Mouse (Mus musculus) lung, postnatal 36 days (tissue): ENCODE data around the gene Fam160a2.
"Not testable (repeated sequence)": the region's sequence is repeated elsewhere in the genome, so short reads cannot be mapped to it uniquely, and the experiment has no call there.

Experiments used
- DNase-seq: peaks from one replicate; pipeline ENCODE4 v3.0.0; 2022; ENCODE audit warnings: mixed read lengths

The Fam160a2 gene

GRCm38 (mm10) chr7:105390236-105390635 is 9.6 kb downstream of the Fam160a2 start:
- no peak for DNase-seq

DNA sequence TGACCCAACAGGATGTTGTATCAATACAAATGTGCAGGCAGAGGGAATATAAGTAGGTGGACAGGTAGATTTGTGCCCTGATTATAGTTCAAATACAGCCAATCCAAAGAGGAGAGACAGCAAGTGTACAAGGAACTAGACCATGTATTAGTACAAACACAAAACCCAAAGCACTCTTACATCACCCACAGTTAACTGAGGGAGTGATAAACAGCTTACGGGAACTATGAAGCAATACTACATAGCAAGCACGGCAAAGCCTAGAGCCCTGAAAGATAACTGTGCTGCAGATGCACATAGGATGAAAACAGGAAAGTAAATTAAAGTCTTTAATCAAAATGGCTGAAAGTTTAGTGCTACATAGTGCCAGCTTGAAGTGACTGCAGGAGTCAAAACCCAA is 12.2 kb downstream of the Fam160a2 start:
- DNase-seq: no peak

DNA sequence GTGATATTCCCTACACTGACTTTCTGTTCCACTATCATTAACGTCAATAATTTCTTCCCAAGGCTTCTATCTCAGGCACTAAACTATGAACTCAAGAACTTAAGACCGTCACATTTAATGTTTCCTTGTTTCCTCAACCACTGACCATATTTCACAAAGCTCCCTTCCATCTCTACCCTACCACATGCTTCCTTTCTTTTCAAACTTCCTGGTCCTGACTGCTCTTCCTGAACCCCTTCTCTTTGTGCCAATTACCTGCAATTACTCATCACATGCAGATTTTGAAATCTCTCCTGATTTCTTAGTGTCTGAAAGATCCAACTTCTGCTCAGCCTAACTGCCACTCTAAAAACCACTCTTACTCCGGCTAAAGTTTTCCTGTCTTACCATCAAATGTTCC is 19.5 kb downstream of the Fam160a2 start:
- no peak for DNase-seq

DNA sequence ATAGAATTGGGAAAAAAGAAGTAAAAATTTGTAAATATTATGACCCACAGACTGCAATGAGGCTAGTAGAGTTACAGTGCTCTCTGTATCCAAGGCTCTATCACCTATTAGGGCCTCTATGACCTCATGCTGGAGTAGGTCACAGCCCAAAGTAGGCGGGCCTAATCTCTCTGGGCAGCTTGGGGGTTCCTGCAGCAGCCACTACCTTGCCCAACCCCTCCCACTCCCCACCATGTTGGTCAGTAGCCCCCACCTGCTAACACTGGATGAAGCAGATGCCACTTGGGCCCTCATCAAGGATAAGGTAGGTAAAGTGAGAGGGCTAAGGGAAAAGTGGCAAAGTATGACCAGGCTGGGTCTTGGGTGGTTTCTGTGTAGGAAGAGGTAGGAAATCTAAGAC is 25.0 kb downstream of the Fam160a2 start, which contains the start of gene Gm5901:
Gene Gm5901, plus strand, starts transcription at position 173 of the 400 bp plus-strand sequence.
- DNase-seq: no peak

DNA sequence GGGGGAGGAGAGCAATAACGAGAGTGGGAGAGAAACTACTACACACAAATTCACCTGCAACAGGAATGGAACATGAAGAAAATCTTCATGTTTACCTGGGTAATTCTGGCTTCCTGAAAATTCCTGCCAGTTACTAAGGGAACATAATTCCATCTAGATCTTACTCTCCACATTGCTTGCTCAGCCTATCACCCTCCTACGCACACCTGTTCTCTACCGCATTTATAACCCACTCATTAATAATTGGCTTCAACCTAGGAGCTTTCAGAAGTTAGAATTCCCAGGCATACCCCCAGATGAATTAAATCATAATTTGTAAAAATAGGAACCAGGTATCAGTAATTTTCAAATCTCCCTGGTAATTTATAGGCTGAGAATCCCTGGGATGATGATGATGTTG is 25.9 kb downstream of the Fam160a2 start:
- no peak for DNase-seq

DNA sequence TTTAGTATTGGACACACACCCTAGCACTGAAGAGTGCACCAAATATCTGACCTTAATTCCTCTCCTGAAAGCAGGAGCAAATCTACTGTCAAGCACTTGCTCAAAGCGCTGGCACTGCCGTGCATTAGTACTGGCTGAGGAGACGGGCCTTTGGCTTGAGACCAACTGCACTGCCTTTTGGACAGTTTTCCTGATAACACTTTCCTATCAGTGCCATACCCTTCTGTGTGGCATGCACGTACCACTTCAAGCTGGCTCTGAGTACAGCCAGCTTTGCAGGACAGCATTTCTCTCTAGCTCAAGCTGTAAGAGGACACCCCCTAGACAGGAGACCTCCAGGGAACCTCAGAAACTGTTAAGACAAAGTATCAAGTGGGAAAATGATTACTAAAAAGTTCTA is 26.3 kb downstream of the Fam160a2 start:
- DNase-seq: peak; percentile 14

DNA sequence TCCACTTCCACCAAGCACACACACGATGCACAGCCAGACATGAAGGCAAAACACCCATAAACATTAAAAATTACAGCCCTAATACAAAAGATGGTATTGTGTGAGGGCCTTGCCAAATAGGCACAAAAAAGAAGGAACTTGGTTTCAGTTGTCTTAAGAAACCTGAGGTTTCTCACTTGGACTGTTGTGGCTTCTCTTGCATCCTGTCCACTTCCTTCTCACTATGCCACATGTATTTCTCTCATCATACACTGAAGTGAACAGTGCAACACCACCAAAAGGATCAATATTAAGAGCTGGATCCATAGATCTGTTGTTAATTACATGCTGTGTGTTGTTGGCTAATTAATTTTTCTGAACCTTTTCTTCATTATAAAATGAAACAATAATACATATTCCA is 26.9 kb downstream of the Fam160a2 start:
- peak; percentile 16 for DNase-seq

DNA sequence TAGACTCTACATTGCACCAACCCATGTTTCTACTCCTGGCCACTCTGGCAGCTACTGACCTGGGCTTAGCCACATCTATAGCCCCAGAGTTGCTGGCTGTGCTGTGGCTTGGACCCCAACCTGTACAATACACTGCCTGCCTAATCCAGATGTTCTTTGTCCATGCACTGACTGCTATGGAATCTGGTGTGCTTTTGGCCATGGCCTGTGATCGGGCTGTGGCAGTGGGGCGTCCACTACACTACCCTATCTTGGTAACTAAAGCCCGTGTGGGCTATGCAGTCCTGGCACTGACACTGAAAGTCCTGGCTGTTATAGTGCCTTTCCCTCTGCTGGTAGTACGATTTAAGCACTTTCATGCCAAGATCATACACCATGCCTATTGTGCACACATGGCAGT is 31.3 kb downstream of the Fam160a2 start:
- no peak for DNase-seq

- no peak for DNase-seq
Observed at GRCm38 (mm10) chr7:105367930-105368329, 31.9 kb downstream of the Fam160a2 start, which contains the start of gene Olfr692. Gene Olfr692 (plus strand): TSS chr7:105368230.

GRCm38 (mm10) chr7:105367268-105367667 is 32.6 kb downstream of the Fam160a2 start:
- DNase-seq: no peak

GRCm38 (mm10) chr7:105361713-105362112 is 38.1 kb downstream of the Fam160a2 start:
- DNase-seq: no peak

DNA sequence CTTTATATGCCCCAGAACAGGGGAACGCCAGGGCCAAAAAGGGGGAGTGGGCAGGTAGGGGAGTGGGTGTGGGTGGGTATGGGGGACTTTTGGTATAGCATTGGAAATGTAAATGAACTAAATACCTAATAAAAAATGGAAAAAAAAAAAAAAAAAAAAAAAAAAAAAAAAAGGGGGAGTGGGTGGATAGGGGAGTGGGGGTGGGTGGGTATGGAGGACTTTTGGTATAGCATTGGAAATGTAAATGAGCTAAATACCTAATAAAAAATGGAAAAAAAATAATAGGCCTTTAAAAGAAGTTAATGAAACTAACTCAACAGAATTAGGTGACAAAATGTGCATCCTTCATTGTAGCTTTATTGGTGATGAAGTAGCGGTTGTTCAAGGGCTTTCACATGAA is 43.4 kb downstream of the Fam160a2 start:
- not testable (repeated sequence) for DNase-seq

- not testable (repeated sequence) for DNase-seq
Observed at GRCm38 (mm10) chr7:105356064-105356463, 43.8 kb downstream of the Fam160a2 start.

DNA sequence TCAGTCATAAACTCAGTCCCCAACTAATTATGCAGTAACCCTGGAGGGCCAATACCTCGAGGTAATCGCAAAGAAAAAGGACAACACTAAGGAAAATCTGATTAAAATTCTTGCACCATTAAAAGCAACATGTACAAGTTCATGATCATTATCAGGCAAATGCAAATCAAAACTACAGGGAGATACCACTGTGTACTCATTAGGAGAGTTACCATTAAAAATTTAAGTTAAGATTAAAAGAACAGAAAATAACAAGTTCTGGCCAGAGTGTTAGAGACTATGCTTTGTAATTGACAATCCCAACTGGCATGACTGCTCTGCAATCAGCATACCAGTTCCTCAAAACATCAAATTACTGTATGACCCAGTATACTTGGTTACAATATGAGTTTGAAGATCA is 57.1 kb downstream of the Fam160a2 start:
- no peak for DNase-seq

GRCm38 (mm10) chr7:105342170-105342569 is 57.7 kb downstream of the Fam160a2 start, which contains the start of gene Olfr691:
Gene Olfr691 (minus strand): TSS chr7:105342270.
- no peak for DNase-seq

GRCm38 (mm10) chr7:105334004-105334403 is 65.8 kb downstream of the Fam160a2 start, which contains the start of gene Olfr690:
Gene Olfr690 (minus strand): TSS chr7:105334104.
- no peak for DNase-seq

- DNase-seq: no peak
Observed at GRCm38 (mm10) chr7:105325302-105325701, 74.6 kb downstream of the Fam160a2 start.
